Mouse (Mus musculus) heart, embryonic 15.5 days (tissue): ENCODE results near the gene Nsmce1. TPM values are rescaled to one million over a fixed set of nuclear protein-coding genes. Genes with fewer than 3 reads are reported as not detected.

Experiments
- ATAC-seq: fragments of 200-750 bp; cut with Nextera tagmentation; replicated peaks from 2 replicates; pipeline ENCODE4 v1.8.0; 2017; ENCODE audit warnings: low read depth, moderate TSS enrichment; ENCODE audit not compliant: insufficient number of reproducible peaks, insufficient read depth, low FRiP score
- H3K27ac ChIP-seq: fragments of 300-500 bp; sonication (generic); 2 replicates; pipeline ENCODE4 v1.5.1; 2015; ENCODE audit warnings: mild to moderate bottlenecking, inconsistent platforms
- H3K27me3 ChIP-seq: fragments of 300-500 bp; sonication (generic); 2 replicates; pipeline ENCODE4 v1.6.1; 2015; ENCODE audit warnings: inconsistent platforms
- H3K36me3 ChIP-seq: fragments of 300-500 bp; sonication (generic); 2 replicates; pipeline ENCODE4 v1.6.1; 2015; ENCODE audit warnings: mild to moderate bottlenecking, inconsistent platforms
- H3K4me1 ChIP-seq: fragments of 300-500 bp; sonication (generic); replicated peaks from 2 replicates; pipeline ENCODE4 v1.6.1; 2015; ENCODE audit warnings: inconsistent platforms
- H3K4me2 ChIP-seq: fragments of 300-500 bp; sonication (generic); 2 replicates; pipeline ENCODE4 v1.6.1; 2015; ENCODE audit warnings: inconsistent platforms, mild to moderate bottlenecking, moderate library complexity
- H3K4me3 ChIP-seq: fragments of 300-500 bp; sonication (generic); 2 replicates; pipeline ENCODE4 v1.5.1; 2015; ENCODE audit warnings: mild to moderate bottlenecking, inconsistent platforms
- H3K9ac ChIP-seq: fragments of 300-500 bp; sonication (generic); 2 replicates; pipeline ENCODE4 v1.6.1; 2015; ENCODE audit warnings: mild to moderate bottlenecking, inconsistent platforms
- H3K9me3 ChIP-seq: fragments of 300-500 bp; sonication (generic); replicated peaks from 2 replicates; pipeline ENCODE4 v1.6.1; 2016; ENCODE audit warnings: inconsistent platforms
- WGBS: fragments of 180-500 bp; shearing (Covaris S2); methylation state at CpG from one replicate; pipeline ENCODE4 v1.1.7; 2015; ENCODE audit warnings: mixed read lengths; 5-methylcytosine and 5-hydroxymethylcytosine counted together
- polyA plus RNA-seq: library from polyadenylated mRNA; unstranded; fragments of >200 nt; fragmentation: Nextera tagmentation; extraction: Ambion mirVana; gene quantifications from 2 replicates; pipeline ENCODE4 v1.2.1, GENCODE M21; 2015

Gene Nsmce1
- 93.4 and 103 TPM in 2 replicates for polyA plus RNA-seq

DNA sequence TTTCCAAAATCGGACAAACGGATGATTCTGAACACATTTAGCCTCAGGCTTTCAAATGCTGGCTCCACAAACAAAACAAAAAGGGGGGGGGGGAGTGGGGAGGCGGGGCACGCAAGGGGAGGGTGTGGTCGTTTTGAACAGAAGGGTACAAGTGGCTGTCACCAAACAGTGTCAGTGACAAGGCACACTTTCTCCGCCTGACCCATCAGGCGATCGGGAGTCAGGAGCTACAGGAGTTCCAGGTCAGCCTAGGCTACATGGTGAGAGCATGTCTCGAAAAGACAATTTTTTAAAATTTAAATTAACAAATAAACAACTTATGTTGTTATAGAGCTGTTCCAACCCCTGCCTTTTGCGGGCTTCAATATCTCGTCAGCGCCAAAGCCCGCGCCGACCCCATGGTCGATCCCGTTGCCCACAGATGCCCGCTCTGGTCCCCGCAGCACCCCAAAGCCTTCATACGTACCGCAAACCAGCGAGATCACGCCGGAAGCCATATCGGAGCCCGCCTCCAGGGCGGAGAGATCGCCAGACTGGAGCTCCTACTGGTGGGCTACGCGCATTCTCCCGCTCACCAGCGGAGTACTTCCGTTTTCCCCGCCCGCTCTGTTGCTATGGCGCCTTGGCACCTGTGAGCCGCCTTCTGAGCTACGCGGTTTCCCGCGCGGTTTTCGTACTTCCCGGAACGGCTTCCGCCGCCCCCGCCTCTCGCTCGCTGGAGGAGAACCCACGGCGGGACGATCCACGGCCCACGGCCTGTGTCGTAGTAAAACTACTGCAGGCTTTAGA lies at the start of gene Nsmce1:
Nsmce1 (minus strand) TSS at position 650 of the 789 bp plus-strand sequence.
- 0 out of 2 replicates have a peak, but pooled peaks cover under 1% of the 10 kb centered on the region for H3K36me3 ChIP-seq
- peak within 1 kb of the TSS; percentile 85 for H3K27ac ChIP-seq
- H3K27me3 ChIP-seq = no peaks in the 10 kb centered on the region
- H3K9me3 ChIP-seq = no peaks in the 10 kb centered on the region
- under 1% methylated on average over 56 of the region's 56 CpGs for WGBS
- H3K4me2 ChIP-seq = peak within 1 kb of the TSS; percentile 75
- H3K9ac ChIP-seq = peak within 1 kb of the TSS; percentile 77
- peak; percentile 97 for ATAC-seq
- peak within 1 kb of the TSS; percentile 73 for H3K4me3 ChIP-seq
- H3K4me1 ChIP-seq = peaks cover 17% of the 10 kb centered on the region

DNA sequence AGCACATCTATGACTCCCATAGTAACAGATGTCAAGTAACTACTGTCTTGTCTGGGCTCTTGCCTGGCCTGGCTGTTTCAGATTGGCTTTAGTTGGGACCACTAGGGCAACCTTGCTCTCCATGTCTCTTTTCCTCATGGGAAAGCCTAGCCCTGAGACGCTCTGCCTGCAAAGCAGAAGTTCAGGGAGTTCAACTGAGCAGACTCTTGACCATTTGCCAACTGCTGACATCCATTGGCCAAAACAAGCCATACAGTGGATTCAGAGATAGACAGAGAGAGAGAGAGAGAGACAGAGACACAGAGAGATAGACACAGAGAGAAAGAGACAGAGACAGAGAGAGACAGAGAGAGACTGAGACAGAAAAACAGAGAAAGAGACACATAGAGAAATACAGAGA lies 49.6 kb upstream of the Nsmce1 start:
- no peaks in the 10 kb centered on the region for H3K27me3 ChIP-seq
- H3K27ac ChIP-seq = no peak overlapping the region
- no peak overlapping the region for H3K9ac ChIP-seq
- 56% methylated on average over 1 of the region's 1 CpGs for WGBS
- H3K9me3 ChIP-seq = no peaks in the 10 kb centered on the region
- H3K4me2 ChIP-seq = no peak overlapping the region
- no peak for ATAC-seq
- H3K4me1 ChIP-seq = no peaks in the 10 kb centered on the region
- H3K36me3 ChIP-seq = no peaks in the 10 kb centered on the region
- H3K4me3 ChIP-seq = no peak overlapping the region

DNA sequence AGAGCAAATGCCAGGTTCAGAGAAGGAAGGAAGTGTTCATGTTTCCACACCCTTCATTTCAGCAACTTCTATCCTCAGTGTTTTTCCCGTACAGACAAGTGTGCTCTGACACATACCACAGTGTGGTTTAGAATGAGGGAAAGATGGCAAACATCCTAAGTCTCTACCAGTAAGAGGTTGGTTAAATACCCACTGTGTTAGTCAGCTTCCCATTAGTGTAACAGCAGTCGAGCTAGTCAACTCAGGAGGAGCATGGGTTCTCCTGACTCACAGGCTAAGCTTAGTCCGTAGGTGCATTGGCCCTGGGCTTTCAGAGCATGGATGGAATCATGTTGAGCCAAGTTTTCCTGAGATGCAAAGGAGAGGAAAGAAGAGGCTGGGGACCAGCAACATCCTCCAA lies 48.0 kb upstream of the Nsmce1 start:
- Histone ChIP-seq H3K36me3 (no peaks in the 10 kb centered on the region), H3K9me3 (0 out of 2 replicates have a peak, but pooled peaks cover 4% of the 10 kb centered on the region), H3K4me2 (no peak overlapping the region), H3K4me1 (no peaks in the 10 kb centered on the region), H3K4me3 (no peak overlapping the region), H3K9ac (no peak overlapping the region), H3K27ac (no peak overlapping the region), H3K27me3 (no peaks in the 10 kb centered on the region)
- no peak for ATAC-seq
- 71% methylated on average over 3 of the region's 3 CpGs for WGBS

DNA sequence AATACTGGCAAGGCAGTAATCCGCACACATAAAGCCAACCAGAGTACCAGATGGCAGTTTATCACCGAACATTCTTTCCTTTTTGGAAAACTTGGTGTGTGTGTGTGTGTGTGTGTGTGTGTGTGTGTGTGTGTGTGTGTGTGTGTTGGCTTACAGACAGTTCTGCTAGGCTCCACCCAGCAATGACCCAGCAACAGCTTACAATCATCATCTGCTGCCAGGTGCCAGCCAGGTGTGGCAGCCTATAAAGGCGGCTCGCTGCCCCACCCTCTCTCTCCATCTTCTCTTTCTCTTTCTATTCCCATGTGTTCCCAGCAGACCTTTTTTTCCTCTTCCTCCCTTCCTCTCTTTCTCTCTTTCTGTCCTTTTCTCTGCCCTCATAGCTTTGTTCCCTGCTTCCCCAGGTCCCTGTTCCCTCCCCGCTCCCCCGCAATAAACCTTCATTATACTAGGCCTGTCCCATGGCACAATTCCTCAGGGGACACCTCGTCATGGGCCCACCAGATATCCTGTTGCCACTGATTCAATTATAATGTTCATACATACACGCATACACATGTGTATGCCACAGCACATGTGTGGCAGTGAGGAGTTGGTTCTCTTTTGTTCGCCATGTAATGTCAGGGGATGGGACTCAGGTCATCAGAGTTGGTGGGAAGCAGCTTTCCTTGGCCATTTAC lies 36.6 kb upstream of the Nsmce1 start:
- Histone ChIP-seq H3K4me1 (no peaks in the 10 kb centered on the region), H3K9me3 (no peaks in the 10 kb centered on the region), H3K9ac (no peak overlapping the region), H3K27ac (no peak overlapping the region), H3K4me3 (no peak overlapping the region), H3K4me2 (no peak overlapping the region), H3K36me3 (no peaks in the 10 kb centered on the region), H3K27me3 (no peaks in the 10 kb centered on the region)
- 86% methylated on average over 9 of the region's 9 CpGs for WGBS
- ATAC-seq = no peak

DNA sequence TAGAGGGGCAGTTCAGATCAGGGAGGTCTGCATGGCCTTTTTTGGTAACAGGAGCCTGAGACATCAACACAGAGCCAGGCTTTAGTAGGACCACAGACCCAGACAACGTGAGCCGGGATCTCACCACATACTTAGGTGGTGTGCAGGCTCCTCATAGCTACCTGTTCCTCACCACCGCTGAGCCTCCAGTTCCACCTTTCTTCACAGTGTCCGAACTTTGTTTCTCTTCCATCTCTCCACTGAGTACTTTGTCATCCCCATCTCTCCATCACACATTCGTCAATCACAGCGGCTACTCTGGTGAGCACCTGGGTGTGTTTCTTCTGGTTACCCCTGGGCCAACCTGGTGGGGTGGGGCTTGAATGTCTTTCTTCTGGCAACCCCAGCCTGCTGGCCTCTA lies 35.8 kb upstream of the Nsmce1 start:
- Histone ChIP-seq H3K36me3 (no peaks in the 10 kb centered on the region), H3K9ac (no peak overlapping the region), H3K27me3 (no peaks in the 10 kb centered on the region), H3K27ac (no peak overlapping the region), H3K4me2 (no peak overlapping the region), H3K9me3 (no peaks in the 10 kb centered on the region), H3K4me1 (no peaks in the 10 kb centered on the region), H3K4me3 (no peak overlapping the region)
- WGBS = 78% methylated on average over 6 of the region's 6 CpGs
- ATAC-seq = no peak

DNA sequence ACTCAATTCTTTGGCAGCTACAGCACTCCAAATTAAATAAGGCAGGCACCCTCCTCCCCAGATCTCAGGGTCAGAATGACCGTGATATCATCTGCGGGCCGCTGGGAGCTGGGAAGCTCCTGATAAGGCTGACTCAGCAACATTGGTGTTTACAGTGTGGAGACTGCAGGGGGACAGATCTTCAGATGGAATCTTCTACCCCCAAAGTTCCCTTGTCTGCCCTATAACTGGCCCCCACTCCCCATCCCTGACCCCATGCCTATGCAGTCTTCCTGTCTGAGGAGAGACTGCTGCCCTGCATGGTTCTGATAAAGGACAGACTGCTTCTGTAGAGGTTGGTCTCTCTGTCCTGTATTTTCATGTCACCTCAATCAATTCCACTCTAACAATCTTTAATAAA lies 31.7 kb upstream of the Nsmce1 start:
- Histone ChIP-seq H3K9ac (no peak overlapping the region), H3K27ac (no peak overlapping the region), H3K9me3 (no peaks in the 10 kb centered on the region), H3K4me2 (no peak overlapping the region), H3K36me3 (no peaks in the 10 kb centered on the region), H3K27me3 (no peaks in the 10 kb centered on the region), H3K4me1 (no peaks in the 10 kb centered on the region), H3K4me3 (no peak overlapping the region)
- whole genome bisulfite sequencing = 27% methylated on average over 3 of the region's 3 CpGs
- no peak for ATAC-seq

DNA sequence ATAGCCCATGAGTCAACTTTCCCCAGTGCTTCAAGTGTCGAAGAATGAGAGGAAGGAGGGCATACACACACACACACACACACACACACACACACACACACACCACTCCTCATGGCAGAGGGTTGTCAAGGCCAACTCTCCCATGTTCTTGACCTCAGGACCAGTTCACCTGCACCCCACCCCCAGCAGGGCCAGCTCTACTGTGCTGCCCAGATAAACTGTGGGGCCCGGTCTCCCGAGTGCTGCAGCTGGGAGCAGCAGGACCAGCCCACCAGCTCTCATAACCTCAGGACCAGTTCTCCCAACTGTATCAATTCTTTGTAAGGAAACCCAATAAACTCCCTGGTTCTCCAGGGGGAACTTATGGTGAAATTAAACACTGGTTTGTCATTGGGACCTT lies 28.3 kb upstream of the Nsmce1 start:
- 76% methylated on average over 3 of the region's 3 CpGs for whole genome bisulfite sequencing
- no peak overlapping the region for H3K27ac ChIP-seq
- H3K27me3 ChIP-seq = no peaks in the 10 kb centered on the region

DNA sequence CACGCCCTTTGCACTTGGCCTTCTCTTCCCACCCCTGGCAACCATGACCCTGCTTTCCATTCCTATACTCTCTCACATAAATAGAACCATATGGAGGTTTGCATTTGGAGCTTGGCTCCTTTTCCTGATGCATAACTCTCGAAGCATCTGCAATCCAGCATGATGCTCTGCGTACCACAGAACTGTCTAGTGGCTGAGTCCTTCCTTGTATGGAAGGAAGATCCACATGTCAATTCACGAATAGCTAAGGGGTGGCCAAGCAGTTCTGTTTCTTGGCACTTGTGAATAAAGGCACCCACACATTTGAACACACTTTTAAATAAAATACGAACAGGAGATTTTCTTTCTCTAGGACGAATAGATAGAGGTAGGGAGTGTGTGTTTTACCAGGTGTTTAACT lies 26.1 kb upstream of the Nsmce1 start:
- H3K36me3 ChIP-seq = no peaks in the 10 kb centered on the region
- no peak overlapping the region for H3K9ac ChIP-seq
- no peak overlapping the region for H3K4me3 ChIP-seq
- H3K4me1 ChIP-seq = peaks cover 2% of the 10 kb centered on the region; the same call in 1 of the 2 replicates
- H3K9me3 ChIP-seq = no peaks in the 10 kb centered on the region
- H3K27me3 ChIP-seq = no peaks in the 10 kb centered on the region
- ATAC-seq = no peak
- no peak overlapping the region for H3K27ac ChIP-seq
- no peak overlapping the region for H3K4me2 ChIP-seq
- WGBS = 80% methylated on average over 6 of the region's 6 CpGs

More for the DNA sequence above, 28.3 kb upstream of the Nsmce1 start:
- Histone ChIP-seq H3K9ac (no peak overlapping the region), H3K4me2 (no peak overlapping the region), H3K4me3 (no peak overlapping the region), H3K36me3 (no peaks in the 10 kb centered on the region), H3K4me1 (peaks cover under 1% of the 10 kb centered on the region; the same call in 1 of the 2 replicates), H3K9me3 (no peaks in the 10 kb centered on the region)
- no peak for ATAC-seq

DNA sequence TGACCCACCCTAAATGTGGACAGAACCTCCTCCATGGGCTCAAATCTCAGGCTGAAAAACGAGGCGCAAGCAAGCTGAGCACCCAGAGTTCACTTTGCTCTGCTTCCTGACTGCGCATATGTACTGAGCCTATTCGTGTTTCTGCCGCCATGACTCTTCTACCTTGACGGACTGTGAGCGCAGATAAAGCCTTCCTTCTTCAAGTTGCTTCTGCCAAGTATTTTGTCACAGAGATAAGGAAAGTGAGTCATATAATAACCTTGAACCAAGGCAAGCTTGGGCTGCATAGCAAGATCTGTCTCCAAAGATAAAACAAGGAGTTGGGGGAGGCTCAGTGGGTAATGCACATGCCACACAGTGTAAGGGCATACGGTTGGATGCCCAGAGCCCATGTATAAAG lies 25.3 kb upstream of the Nsmce1 start:
- no peaks in the 10 kb centered on the region for H3K27me3 ChIP-seq
- 71% methylated on average over 8 of the region's 8 CpGs for WGBS
- no peak overlapping the region for H3K9ac ChIP-seq
- no peaks in the 10 kb centered on the region for H3K36me3 ChIP-seq
- peaks cover 2% of the 10 kb centered on the region; the same call in 1 of the 2 replicates for H3K4me1 ChIP-seq
- no peak overlapping the region for H3K27ac ChIP-seq
- no peak overlapping the region for H3K4me3 ChIP-seq
- H3K9me3 ChIP-seq = no peaks in the 10 kb centered on the region
- no peak overlapping the region for H3K4me2 ChIP-seq
- ATAC-seq = no peak

DNA sequence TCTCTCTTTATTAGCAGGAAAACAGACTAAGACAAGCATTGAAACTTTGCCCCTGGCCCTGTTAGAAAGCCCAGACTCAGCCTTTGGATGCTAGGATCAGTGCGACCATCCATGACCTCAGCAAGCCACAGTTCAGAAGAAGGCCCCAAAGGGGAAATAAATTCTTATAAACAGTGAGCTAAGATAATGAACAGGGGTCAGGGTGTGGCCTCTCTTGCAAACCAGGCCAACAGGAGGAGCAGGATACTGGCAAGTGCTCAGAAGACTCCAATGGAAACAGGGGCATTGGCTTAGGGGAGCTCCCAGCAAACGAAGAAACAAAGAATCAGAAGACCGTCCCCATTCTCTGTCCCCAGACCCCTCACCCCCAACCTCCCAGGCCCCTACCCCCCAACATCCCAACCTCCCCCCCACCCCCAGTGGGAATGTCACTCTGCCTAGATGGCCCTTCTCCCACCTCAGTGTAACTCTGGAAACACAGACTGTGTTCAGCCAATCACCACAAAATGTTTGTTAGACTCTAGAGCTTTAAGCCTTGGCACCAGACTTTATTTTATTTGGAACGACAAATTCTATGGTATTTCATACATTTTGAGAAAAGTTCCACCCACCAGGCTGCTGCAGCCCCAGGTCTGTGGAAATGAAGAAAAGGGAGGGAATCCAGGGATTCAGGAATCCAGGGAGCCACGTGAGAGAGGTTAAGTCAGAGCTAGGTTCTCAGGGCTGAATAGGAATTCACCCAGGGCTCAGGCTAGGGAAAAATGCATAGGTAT lies 23.9 kb upstream of the Nsmce1 start:
- no peak overlapping the region for H3K4me2 ChIP-seq
- whole genome bisulfite sequencing = 71% methylated on average over 5 of the region's 5 CpGs
- H3K4me3 ChIP-seq = no peak overlapping the region
- no peaks in the 10 kb centered on the region for H3K27me3 ChIP-seq
- H3K4me1 ChIP-seq = peaks cover 2% of the 10 kb centered on the region; the same call in 1 of the 2 replicates
- H3K9me3 ChIP-seq = no peaks in the 10 kb centered on the region
- no peak overlapping the region for H3K27ac ChIP-seq
- H3K9ac ChIP-seq = no peak overlapping the region
- 0 out of 2 replicates have a peak, but pooled peaks have one; percentile 14 for ATAC-seq
- no peaks in the 10 kb centered on the region for H3K36me3 ChIP-seq

DNA sequence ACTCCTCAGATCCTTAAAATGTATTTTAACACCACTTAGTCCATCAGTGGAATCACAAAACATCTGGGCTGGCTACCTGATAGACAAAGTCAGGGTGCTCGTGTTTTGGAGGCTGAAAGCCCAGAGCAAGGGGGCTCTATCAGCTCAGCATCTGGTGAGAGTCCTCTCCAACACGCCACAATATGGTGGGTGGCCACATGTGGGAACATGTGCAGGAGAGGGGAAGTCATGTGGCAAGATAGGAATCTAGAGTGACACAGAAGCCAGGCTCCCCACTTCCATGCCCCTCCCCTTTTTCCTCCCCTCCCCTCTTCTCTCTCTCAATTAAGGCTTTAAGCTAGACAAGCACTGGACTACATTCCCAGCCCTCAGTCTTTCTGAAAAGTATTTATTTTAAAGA lies 20.5 kb upstream of the Nsmce1 start:
- no peaks in the 10 kb centered on the region for H3K36me3 ChIP-seq
- no peak overlapping the region for H3K27ac ChIP-seq
- no peak overlapping the region for H3K4me3 ChIP-seq
- no peaks in the 10 kb centered on the region for H3K27me3 ChIP-seq
- H3K4me2 ChIP-seq = no peak overlapping the region
- H3K4me1 ChIP-seq = peaks cover 2% of the 10 kb centered on the region; the same call in 1 of the 2 replicates
- H3K9ac ChIP-seq = no peak overlapping the region
- 49% methylated on average over 2 of the region's 2 CpGs for WGBS
- no peak for ATAC-seq
- no peaks in the 10 kb centered on the region for H3K9me3 ChIP-seq
